Mouse (Mus musculus): ENCODE results near the gene Pak1.
A peak's percentile ranks its signal among the peaks of the same experiment; 100 is the strongest.

Pak1 gene

GRCm38 (mm10) chr7:97788190-97788668 is at the start of gene Pak1:
Gene Pak1 (plus strand): TSS chr7:97788541.
- ATAC-seq (ENCODE audit: low TSS enrichment) = peak; percentile 66

GRCm38 (mm10) chr7:97740948-97741347 is 47.4 kb upstream of the Pak1 start:
- no peak for ATAC-seq (ENCODE audit: low TSS enrichment)

GRCm38 (mm10) chr7:97741756-97742291 is 46.5 kb upstream of the Pak1 start:
- ATAC-seq (ENCODE audit: low TSS enrichment) = no peak

- no peak for ATAC-seq (ENCODE audit: low TSS enrichment)
Observed at GRCm38 (mm10) chr7:97745299-97745698, 43.0 kb upstream of the Pak1 start.

- no peak for ATAC-seq (ENCODE audit: low TSS enrichment)
Observed at GRCm38 (mm10) chr7:97747176-97747707, 41.1 kb upstream of the Pak1 start.

- ATAC-seq (ENCODE audit: low TSS enrichment) = peak; percentile 71
Observed at GRCm38 (mm10) chr7:97747787-97748497, 40.4 kb upstream of the Pak1 start.

- ATAC-seq (ENCODE audit: low TSS enrichment) = peak; percentile 70
Observed at GRCm38 (mm10) chr7:97748527-97749206, 39.7 kb upstream of the Pak1 start.

- peak; percentile 47 for ATAC-seq (ENCODE audit: low TSS enrichment)
Observed at GRCm38 (mm10) chr7:97749207-97750190, 38.8 kb upstream of the Pak1 start.

GRCm38 (mm10) chr7:97756967-97757881 is 31.1 kb upstream of the Pak1 start:
- ATAC-seq (ENCODE audit: low TSS enrichment) = peak; percentile 69

- ATAC-seq (ENCODE audit: low TSS enrichment) = no peak
Observed at GRCm38 (mm10) chr7:97764591-97764990, 23.8 kb upstream of the Pak1 start.

- peak; percentile 88 for ATAC-seq (ENCODE audit: low TSS enrichment)
Observed at GRCm38 (mm10) chr7:97765181-97765962, 23.0 kb upstream of the Pak1 start.

GRCm38 (mm10) chr7:97765963-97766347 is 22.4 kb upstream of the Pak1 start:
- 0 out of 2 replicates have a peak, but pooled peaks have one; percentile 3 for ATAC-seq (ENCODE audit: low TSS enrichment)

- ATAC-seq (ENCODE audit: low TSS enrichment) = no peak
Observed at GRCm38 (mm10) chr7:97766406-97767166, 21.8 kb upstream of the Pak1 start.

GRCm38 (mm10) chr7:97767841-97768240 is 20.5 kb upstream of the Pak1 start:
- peak; percentile 27 for ATAC-seq (ENCODE audit: low TSS enrichment)

GRCm38 (mm10) chr7:97769020-97769419 is 19.3 kb upstream of the Pak1 start:
- no peak for ATAC-seq (ENCODE audit: low TSS enrichment)

- no peak for ATAC-seq (ENCODE audit: low TSS enrichment)
Observed at GRCm38 (mm10) chr7:97770841-97771620, 17.3 kb upstream of the Pak1 start.

GRCm38 (mm10) chr7:97775380-97775779 is 13.0 kb upstream of the Pak1 start:
- ATAC-seq (ENCODE audit: low TSS enrichment) = no peak

GRCm38 (mm10) chr7:97775923-97776322 is 12.4 kb upstream of the Pak1 start:
- ATAC-seq (ENCODE audit: low TSS enrichment) = no peak
